Mouse (Mus musculus) telencephalon, adult 2 months (tissue): ENCODE data around the gene Clspn.
A peak's percentile ranks its signal among the peaks of the same experiment; 100 is the strongest.

Experiments
- DNase-seq: peaks from one replicate; pipeline ENCODE4 v3.0.0-alpha.2; 2011; ENCODE audit warnings: low read depth, low spot score

Clspn gene

DNA sequence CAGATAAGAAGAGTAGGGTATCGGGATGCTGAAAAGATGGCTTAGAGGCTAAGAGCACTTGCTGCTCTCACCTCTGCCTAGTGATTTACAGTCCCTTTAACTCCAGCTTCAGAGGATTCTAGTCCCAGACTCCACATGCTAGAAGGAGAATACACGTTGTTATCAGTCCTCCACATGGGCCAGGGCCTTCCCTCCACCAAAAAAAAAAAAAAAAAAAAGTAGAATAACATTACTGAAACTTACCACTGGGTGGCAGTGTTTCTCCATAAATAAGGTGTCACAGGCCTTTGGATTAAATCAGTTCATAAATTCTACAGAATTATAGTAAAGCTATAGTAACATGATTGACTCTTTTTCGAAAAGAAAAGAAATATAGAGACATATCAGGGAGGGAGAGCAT lies 2.3 kb upstream of the Clspn start:
- no peak for DNase-seq

DNA sequence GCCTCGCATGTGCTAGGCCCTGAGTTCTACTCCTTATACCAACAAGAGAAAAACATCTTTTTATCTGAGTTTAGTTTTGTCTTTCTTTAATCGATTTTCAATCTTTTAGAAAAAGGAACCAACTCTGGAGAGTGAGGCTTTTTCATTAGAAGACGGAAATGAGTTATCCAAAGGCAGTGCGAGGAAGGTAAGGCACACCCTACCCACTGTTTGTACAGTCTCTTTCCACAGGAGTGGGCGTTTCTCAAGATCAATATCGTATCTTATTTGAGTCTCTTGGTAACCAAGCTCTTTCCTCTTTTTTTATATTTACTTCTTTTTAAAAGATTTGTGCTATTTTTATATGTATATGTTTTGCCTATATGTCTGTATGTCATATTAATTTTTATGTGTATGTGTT lies 7.1 kb downstream of the Clspn start:
- no peak for DNase-seq

- no peak for DNase-seq
Observed at GRCm38 (mm10) chr4:126567243-126567642, 10.5 kb downstream of the Clspn start.

DNA sequence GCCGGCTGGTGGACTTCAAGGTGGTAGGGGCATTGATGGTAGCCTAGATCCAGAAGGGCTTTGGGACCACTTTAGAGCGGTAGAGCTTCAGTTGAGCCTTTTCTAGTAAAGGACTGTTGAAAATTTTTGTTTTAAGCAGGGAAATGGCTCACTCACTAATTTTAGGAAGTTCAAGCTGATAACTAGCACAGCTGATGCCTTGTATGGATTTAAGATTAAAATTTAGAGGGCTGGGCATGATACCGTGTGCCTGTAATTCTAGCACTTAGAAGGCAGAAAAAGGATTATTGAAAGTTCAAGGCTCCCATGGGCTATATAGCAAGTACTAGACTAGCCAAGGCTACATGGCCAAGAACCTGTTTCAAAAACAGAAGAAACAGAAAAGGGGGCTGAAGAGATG lies 13.0 kb downstream of the Clspn start:
- DNase-seq, result no peak

DNA sequence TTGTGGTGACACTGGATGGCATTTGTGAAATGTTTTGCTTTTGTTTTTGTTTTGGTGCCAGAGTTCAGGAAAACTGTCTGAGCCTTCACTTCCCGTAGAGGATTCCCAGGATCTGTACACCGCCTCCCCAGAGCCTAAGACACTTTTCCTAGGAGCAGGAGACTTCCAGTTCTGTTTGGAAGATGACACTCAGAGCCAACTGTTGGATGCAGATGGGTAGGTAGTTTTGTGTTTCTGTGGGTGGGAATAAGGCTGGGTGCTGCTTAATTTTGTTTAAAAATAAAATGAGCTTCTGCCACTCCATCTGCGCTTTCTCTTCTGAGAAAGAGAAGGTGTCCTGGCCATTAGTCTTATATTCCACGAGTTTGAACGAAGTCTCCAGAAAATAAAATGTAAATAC lies 19.5 kb downstream of the Clspn start:
- DNase-seq, result peak; percentile 72

DNA sequence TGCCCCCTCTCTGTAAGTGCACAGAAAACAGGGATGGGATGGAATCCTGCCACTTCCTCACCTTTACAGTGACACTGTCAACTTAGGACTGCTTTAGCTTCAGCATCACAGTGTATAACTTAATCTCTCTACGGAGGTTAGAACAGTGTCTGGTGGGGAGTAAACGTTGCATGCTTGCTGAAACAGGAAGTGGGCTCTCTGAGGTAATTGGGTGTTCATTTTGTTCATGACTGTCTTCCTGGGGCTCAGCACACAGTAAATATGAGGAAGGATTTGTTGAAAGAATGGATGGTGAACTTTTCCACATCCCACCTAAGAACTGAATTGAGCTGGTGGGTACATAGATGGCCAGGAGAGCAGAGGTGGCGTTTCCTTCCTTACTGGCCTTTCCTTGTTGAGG lies 21.2 kb downstream of the Clspn start:
- no peak for DNase-seq

DNA sequence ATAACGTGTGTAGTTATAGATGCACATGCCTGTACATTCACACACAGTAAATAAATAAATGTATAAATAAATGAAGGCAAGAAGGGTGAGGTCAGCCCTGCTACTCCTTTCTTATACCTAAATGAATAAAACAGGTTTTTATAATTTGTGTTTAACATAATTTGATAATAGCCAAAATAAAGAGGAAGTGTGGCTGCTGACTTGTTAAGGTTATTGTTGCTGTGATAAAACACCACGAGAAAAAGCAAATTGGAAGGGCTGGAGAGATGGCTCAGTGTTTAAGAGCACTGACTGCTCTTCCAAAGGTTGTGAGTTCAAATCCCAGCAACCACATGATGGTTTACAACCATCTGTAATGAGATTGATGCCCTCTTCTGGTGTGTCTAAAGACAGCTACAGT lies 22.3 kb downstream of the Clspn start:
- DNase-seq, result no peak

- no peak for DNase-seq
Observed at GRCm38 (mm10) chr4:126585739-126586138, 29.0 kb downstream of the Clspn start.

DNA sequence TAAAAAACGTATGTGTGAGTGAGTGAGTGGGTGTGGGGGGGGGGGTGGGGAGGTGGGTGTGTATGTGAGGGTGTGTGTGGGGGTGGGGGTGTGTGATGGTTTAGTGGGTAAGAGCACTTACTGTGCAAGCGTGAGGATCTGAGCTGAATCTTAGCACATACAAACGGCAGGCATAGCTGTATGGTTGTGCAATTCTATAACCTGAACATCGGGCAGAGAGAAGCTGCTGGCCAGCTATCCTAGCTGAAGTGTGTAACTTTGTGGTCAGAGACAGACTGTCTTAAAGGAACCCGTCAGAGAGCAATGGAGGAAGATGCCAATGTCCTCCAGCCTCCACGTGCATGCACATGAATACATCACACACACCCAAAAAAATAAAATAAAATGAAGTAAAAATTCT lies 35.3 kb downstream of the Clspn start:
- no peak for DNase-seq

- no peak for DNase-seq
Observed at GRCm38 (mm10) chr4:126599971-126600754, 43.4 kb downstream of the Clspn start.

GRCm38 (mm10) chr4:126601597-126602444 lies 45.1 kb downstream of the Clspn start:
- DNase-seq, result peak; percentile 19

DNA sequence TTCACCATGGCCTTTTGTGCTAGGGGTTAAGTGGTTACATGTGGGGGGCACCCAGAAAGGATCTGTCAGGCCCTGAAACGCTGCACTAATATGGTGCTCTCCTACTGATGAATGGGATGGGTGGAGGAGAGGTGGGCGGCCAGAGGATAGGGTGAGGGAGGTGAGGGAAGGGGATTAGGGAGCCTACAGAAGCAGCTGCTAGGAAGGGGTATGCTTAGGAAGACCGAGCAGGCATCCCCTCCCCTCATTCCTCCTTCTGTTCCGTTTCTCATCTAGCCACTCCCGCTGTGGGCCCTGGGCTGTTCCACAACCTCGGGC lies 45.7 kb downstream of the Clspn start:
- DNase-seq, result no peak

- DNase-seq, result no peak
Observed at GRCm38 (mm10) chr4:126604141-126604540, 47.4 kb downstream of the Clspn start.

DNA sequence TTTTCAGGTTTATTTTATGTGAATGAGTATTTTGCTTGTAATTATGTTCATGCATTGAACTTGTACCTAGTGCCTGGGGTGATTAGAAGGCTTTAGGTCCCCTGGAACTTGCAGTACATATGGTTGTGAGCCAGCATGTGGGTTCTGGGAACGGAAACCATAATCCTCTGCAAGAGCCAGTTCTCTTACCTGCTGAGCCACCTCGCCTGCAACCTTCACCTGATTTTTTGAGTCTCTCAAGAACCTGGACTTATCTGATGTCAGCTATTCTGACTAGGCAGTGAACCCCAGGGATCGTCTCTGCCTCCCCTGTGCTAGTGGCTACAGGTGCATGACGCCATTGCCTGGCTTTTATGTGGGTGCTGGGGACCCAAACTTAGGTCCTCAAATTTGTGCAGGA lies 49.0 kb downstream of the Clspn start:
- no peak for DNase-seq

GRCm38 (mm10) chr4:126609606-126610181 lies 53.0 kb downstream of the Clspn start, which contains the start of gene 5730409E04Rik:
5730409E04Rik (plus strand) TSS chr4:126609818.
- peak; percentile 71 for DNase-seq

DNA sequence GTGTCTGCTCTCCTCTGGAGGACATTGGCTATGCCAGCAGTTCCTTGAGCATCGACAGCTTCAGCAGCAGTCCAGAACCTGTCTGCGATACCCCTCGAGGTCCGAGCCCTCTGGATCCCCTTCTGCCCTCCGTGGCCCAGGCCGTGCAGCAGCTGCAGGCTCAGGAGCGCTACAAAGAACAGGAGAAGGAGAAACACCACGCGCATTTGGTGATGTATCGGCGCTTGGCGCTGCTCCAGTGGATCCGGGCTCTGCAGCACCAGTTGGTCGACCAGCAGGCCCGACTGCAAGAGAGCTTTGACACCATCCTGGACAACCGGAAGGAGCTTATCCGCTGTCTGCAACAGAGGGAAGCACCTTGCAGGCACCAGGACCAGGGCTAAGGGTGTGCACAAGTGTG lies 55.3 kb downstream of the Clspn start:
- no peak for DNase-seq

DNA sequence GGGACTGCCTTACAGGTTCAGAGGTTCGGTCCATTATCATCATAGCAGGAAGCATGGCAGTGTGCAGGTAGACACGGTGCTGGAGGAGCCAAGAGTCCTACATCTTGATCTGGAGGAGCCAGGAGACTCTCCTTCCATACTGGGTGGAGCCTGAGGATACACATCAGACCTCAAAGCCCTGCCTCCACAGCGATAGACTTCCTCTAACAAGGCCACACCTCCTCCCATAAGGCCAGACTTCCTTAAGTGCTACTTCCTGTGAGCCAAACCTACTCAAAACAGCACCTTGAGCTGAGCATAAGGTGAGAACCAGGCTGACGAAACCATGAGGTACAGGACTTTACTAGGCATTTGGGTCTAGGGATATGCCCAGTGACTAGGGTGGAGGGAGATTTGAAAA lies 59.6 kb downstream of the Clspn start:
- DNase-seq, result no peak

DNA sequence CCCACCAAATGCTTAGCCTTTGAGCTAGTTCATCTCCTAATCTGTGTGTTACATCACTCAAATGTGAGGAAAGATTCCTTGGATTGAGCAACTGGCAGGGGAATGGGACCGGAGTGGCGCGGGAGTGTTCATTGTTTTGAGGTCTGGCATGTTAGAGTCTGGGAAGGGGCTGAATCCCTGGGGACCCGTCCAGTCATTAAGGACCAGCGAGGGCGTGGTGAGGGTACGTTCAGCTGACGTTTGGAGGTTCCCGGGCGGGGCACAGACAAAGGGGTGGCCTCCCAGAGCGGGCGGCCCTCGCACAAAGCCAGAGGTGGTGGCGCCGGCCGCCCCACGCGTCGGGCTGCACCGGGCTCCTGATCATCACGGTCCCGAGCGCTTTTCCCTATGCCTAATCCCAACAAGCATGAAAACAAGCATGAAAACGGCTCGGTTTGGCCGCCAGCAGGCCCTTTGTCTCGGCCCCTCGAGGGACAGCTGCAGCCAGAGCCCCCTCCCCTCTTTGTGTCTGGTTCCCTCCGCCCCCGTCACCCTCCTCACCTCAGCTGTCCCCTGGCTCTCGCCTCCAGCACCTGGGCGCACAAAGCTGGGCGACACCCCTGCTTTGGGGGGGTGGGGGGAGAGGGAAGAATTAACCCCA lies 63.1 kb downstream of the Clspn start:
- DNase-seq, result no peak

GRCm38 (mm10) chr4:126620349-126620874 lies 63.7 kb downstream of the Clspn start:
- DNase-seq, result no peak

GRCm38 (mm10) chr4:126627021-126627681 lies 70.4 kb downstream of the Clspn start:
- DNase-seq, result no peak

DNA sequence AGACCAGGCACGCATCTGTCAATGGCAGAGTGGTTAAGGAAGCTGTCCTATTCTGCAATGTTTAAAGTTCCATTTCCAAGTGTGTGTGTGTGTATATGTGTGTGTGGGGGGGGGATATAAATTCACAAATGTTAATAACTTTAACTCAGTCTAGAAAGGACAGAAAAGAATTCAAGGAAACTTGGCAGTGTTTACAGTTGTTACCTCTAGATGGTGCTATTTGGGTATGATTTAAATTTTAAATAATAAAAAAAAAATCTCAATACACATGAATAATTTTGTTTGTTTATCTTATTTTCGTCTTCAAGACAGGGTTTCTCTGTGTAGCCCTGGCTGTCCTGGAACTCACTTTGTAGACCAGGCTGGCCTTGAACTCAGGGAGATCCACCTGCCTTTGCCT lies 75.2 kb downstream of the Clspn start:
- DNase-seq, result no peak
